Mouse (Mus musculus): Measurements from ENCODE around the gene Clec9a.

Gene Clec9a

DNA sequence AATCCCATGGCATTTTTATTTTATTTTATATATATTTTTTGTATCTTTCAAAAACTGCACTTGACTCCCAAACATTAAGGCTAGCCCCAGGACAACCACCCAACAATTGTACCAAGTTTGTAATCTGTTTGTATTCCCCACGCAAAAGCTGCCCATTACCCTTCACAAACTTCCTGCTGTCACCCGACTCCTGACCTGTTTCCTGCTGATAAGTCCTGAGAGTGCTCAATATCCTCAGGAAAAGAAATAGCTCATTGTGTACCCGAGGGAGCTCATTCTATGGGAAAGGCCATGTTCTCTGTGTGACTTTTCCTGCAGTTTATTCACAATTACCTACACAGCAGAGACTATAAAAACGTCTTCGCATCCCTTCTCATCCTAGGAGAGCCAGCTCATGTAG, 17.1 kb downstream of the Clec9a start:
- DNase-seq: no peak

DNA sequence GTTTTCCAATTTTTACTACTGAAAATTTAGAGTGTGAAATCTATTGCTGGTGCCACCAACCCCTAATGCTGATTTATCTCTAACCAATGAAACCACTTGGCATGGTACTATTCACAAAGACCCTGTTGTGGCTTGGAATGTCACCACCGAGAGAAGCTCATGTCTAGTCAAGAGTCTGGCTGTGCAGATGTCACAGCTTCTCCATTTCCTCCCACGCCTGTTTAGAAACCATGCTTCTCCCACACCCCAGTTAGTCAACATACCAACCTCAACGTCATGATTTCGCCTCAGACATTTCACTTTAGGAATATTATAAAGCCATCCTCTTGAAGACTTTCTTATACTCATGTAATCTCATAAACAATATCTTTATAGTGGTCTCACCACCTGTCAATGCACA, 18.6 kb downstream of the Clec9a start:
- no peak for DNase-seq

DNA sequence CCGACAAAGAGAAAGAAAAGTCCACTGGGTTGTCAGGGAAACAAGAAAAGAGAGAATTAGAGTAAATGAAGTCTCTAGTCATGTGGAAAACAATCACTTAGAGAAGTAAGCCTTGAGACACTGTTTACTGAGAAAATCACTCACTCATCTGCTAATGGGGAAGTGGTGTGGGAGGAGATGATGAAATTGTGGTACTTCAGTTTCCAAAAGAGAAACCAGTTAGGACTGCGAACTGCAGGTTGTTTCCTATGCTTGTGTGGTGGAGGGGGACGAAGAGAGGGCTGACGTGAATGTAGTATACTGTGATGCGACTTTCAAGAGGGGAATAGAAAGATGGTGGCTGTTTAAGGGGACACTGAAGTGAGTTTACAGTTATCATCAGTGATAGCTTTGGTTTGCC, 25.6 kb downstream of the Clec9a start:
- no peak for DNase-seq

DNA sequence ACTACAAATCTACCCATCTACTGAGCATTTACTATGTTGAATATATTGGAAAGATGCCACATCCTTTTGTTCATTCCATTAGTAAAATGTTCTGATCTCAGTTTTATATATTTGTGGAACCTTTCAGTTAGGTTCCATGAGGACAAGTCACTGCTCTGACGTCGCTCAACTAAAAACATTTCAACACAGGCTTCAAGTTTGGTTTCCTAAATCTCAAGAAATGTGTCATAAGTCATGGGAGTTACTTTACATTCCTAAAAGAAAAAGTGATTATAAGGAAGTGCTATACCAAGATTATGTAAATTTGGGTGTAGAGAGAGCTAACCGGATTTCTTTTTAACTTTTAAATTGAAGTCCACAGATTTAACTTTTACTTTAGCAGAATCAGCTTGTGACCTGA, 27.4 kb downstream of the Clec9a start:
- no peak for DNase-seq

DNA sequence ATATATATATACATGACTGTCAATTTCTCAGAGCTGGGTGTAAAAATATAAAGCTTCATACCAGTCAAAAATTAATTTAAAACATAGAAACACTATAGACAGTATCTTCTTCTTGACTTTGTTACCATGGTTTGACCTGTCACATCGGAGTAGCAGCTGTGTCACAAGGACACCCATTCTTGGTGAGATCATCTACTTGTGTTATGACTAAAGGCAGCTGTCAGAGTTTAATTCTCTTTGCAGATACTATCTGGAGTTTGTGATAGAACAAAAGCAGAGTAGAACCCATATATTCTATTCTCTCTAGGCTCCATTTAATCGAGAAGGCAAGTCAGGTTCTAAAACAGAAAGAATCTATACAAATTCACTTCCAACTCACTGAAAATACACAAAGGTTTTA, 29.4 kb downstream of the Clec9a start:
- DNase-seq: no peak

DNA sequence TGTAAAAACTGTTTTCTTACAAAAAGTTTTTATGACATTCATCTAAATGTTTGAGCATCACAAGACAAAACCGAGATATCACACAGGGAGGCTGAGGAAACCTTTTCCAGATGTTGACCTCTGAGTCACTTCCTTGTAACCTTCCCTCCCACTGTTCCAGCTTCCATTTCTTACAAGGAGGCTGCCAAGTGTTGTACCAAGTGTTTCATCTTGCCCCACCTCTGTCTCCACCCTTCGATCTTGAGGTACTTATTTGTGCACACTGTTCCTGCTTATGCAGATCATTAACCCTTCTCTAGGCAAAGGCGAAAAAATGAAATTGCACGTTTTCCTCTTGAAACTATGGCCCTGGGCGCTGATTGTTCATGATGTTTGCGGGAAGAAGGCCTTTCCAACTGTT, 41.1 kb downstream of the Clec9a start:
- no peak for DNase-seq

DNA sequence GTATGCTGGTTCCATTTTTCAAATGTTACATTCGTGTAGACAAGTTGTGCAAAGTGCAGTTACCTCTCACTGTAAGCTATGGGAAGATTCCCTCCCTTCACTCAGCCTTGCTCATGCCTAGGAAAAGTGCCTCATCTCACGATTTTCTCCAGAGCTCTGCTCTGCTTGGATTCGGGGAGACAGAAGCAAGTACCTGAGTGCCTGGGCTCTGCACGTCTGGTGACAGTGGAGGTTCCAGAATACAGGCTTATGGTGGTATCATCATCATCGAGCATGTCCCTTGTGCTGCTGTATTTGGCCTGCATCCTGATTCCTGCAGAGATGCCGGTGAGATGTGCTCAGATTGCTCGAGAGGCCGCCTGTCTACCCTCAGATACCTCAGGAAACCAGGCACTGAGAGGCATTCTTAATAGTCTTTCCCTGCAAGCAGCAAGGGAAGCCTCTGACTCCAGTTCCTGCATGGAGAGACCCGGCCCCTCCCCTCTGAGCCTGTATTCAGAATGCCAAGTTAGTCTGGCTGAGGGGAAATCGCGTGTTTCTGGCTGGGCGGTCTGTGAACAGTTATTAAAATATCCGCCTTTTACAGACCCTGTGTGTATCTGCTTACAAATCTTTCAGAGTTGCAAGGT, 42.9 kb downstream of the Clec9a start, which contains the start of gene Clec1a:
Gene Clec1a, minus strand, starts transcription at position 590 of the 629 bp plus-strand sequence.
- no peak for DNase-seq

DNA sequence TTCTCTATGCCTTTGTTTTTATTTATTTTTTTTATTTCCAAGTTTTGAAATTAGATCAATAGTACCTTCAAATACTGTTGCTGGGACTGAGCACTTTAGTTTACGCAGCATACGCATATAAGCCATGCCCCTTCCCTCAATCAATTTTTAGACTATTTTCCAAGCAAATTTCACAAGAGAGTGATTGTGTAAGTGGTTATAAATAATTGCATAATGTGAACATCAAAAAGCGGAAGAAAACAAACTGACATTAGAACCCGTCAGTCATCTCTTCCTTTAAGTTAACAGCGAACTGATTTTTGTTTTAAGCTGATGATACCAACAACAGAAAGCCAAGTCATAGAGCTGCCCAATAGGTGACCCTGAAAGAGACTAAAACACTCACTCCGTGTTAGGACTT, 62.7 kb downstream of the Clec9a start:
- no peak for DNase-seq

DNA sequence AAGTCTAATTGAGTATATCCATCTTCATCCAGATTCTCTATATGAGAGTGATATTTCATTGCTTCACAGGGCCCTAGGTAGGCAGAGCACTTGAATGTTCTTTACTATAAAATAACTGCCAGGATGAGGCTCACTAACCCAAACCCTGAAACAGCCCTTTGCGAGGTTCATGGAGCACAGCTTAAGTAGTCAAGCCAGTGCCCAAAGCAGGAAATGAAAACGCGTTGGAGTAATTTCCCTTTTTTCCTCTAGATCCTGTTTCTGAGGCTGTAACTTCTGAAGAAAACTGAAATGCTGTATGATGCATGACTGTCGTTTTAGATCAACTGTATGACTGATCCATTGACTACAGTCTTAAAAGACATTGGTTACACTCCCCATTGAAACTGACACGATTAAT, 64.0 kb downstream of the Clec9a start:
- DNase-seq: no peak

All from right cerebral cortex, postnatal 25 days (tissue).